ENCODE assay signal across 8 mouse cellular contexts in the genomic region with DNA sequence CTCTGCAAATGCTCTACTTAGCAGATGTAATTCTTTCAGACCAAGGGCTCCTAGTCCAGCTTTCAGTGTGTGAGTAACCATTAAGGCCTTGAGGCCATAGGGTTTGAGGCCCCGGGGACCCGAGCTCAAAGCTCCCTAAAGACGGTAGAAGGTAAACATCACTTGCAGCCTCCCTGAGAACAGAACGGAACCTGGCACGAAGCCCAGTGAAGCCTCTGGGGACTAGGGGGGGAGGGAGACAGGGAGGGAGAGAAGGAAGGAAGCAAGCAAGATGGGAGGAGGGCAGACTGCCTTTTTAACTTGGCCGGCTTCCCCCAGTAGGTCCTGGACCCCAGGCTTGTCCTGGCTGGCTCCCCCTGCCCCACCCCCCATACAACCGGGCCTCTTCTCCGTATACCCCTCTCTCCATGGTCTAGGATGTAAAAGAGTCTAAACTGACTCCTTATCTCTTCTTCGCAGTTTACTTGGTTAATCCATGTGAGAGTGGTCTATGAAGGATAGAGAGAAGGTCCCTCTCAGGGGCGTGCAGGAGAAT. TPM values are rescaled to one million over a fixed set of nuclear protein-coding genes. Genes with fewer than 3 reads are reported as not detected.
A peak's percentile ranks its signal among the peaks of the same experiment; 100 is the strongest.
DNase-seq lines count a peak whose midpoint lies in the region; ATAC-seq lines count a peak whose summit lies in the region.

No protein-coding gene starts in this region.

- no peaks in the 10 kb centered on the region for H3K9me3 ChIP-seq in embryonic facial prominence, embryonic 15.5 days (replicated peaks)
- no peaks in the 10 kb centered on the region for H3K9me3 ChIP-seq in kidney, embryonic 14.5 days (ENCODE audit: control insufficient read depth, low read length)
- H3K9me3 ChIP-seq in liver, embryonic 12.5 days (replicated peaks) = no peaks in the 10 kb centered on the region
- H3K9me3 ChIP-seq in neural tube, embryonic 11.5 days (ENCODE audit: control insufficient read depth, low read length) = no peaks in the 10 kb centered on the region
- no peaks in the 10 kb centered on the region for H3K9me3 ChIP-seq in stomach, embryonic 16.5 days (replicated peaks; ENCODE audit: control insufficient read depth, low read length)

- peak; percentile 22 for ATAC-seq in embryonic facial prominence, embryonic 15.5 days (ENCODE audit: insufficient number of reproducible peaks, low FRiP score, low TSS enrichment, low read depth)
- ATAC-seq in kidney, embryonic 14.5 days (ENCODE audit: low FRiP score, low TSS enrichment) = peak; percentile 39
- peak; percentile 38 for ATAC-seq in liver, embryonic 12.5 days
- ATAC-seq in neural tube, embryonic 11.5 days (ENCODE audit: insufficient read depth, low FRiP score, low TSS enrichment) = peak; percentile 55; the same call in 1 of the 2 replicates
- peak; percentile 63 for ATAC-seq in stomach, embryonic 16.5 days (ENCODE audit: insufficient read depth, low FRiP score)

- H3K4me2 ChIP-seq in embryonic facial prominence, embryonic 15.5 days (replicated peaks) = peak overlapping the region; percentile 82
- H3K4me2 ChIP-seq in kidney, embryonic 14.5 days (replicated peaks; ENCODE audit: low read depth, low read length) = peak overlapping the region; percentile 67
- H3K4me2 ChIP-seq in liver, embryonic 12.5 days = peak overlapping the region; percentile 89
- peak overlapping the region; percentile 81 for H3K4me2 ChIP-seq in neural tube, embryonic 11.5 days (ENCODE audit: low read depth)
- peak overlapping the region; percentile 53 for H3K4me2 ChIP-seq in stomach, embryonic 16.5 days (ENCODE audit: low read depth, low read length)

- peak overlapping the region; percentile 59 for H3K4me3 ChIP-seq in embryonic facial prominence, embryonic 15.5 days (replicated peaks)
- peak overlapping the region; percentile 68 for H3K4me3 ChIP-seq in kidney, embryonic 14.5 days (ENCODE audit: low read length)
- peak overlapping the region; percentile 71 for H3K4me3 ChIP-seq in liver, embryonic 12.5 days
- peak overlapping the region; percentile 55 for H3K4me3 ChIP-seq in neural tube, embryonic 11.5 days (ENCODE audit: low read depth, low read length)
- peak overlapping the region; percentile 56 for H3K4me3 ChIP-seq in stomach, embryonic 16.5 days (replicated peaks; ENCODE audit: low read length)

- peak overlapping the region; percentile 69 for H3K9ac ChIP-seq in embryonic facial prominence, embryonic 15.5 days
- H3K9ac ChIP-seq in kidney, embryonic 14.5 days (ENCODE audit: low read depth, low read length) = peak overlapping the region; percentile 70
- peak overlapping the region; percentile 87 for H3K9ac ChIP-seq in liver, embryonic 12.5 days
- H3K9ac ChIP-seq in neural tube, embryonic 11.5 days (ENCODE audit: low read length) = peak overlapping the region; percentile 77
- peak overlapping the region; percentile 76 for H3K9ac ChIP-seq in stomach, embryonic 16.5 days (ENCODE audit: low read length)

- peak; percentile 91 for DNase-seq in 416B (ENCODE audit: low read depth)
- DNase-seq in adrenal gland, postnatal 10 days = peak; percentile 92
- DNase-seq in heart, adult 9 months (ENCODE audit: low spot score in 2 of 2) = peak; percentile 82 to 84
- DNase-seq in neural tube, embryonic 11.5 days (ENCODE audit: low spot score) = peak; percentile 75

- no peaks in the 10 kb centered on the region for H3K27me3 ChIP-seq in embryonic facial prominence, embryonic 15.5 days
- no peaks in the 10 kb centered on the region for H3K27me3 ChIP-seq in kidney, embryonic 14.5 days (ENCODE audit: control insufficient read depth, insufficient read depth, low read length)
- H3K27me3 ChIP-seq in liver, embryonic 12.5 days (replicated peaks) = 0 out of 2 replicates have a peak, but pooled peaks cover 4% of the 10 kb centered on the region
- H3K27me3 ChIP-seq in neural tube, embryonic 11.5 days (ENCODE audit: control insufficient read depth, insufficient read depth, low read length) = no peaks in the 10 kb centered on the region
- no peaks in the 10 kb centered on the region for H3K27me3 ChIP-seq in stomach, embryonic 16.5 days (ENCODE audit: control insufficient read depth, insufficient read depth, low read length)

- H3K36me3 ChIP-seq in embryonic facial prominence, embryonic 15.5 days = peaks cover 24% of the 10 kb centered on the region
- H3K36me3 ChIP-seq in kidney, embryonic 14.5 days (ENCODE audit: control insufficient read depth, insufficient read depth, low read length) = peaks cover 34% of the 10 kb centered on the region
- H3K36me3 ChIP-seq in liver, embryonic 12.5 days = peaks cover 37% of the 10 kb centered on the region
- no peaks in the 10 kb centered on the region for H3K36me3 ChIP-seq in neural tube, embryonic 11.5 days (ENCODE audit: control insufficient read depth, insufficient read depth, low read length)
- no peaks in the 10 kb centered on the region; the same call in 1 of the 2 replicates for H3K36me3 ChIP-seq in stomach, embryonic 16.5 days (ENCODE audit: control insufficient read depth, insufficient read depth, low read length)

- H3K4me1 ChIP-seq in embryonic facial prominence, embryonic 15.5 days = peaks cover 22% of the 10 kb centered on the region
- peaks cover 11% of the 10 kb centered on the region for H3K4me1 ChIP-seq in kidney, embryonic 14.5 days (ENCODE audit: control insufficient read depth, insufficient read depth, low read length)
- peaks cover 51% of the 10 kb centered on the region for H3K4me1 ChIP-seq in liver, embryonic 12.5 days
- 0 out of 2 replicates have a peak, but pooled peaks cover 6% of the 10 kb centered on the region for H3K4me1 ChIP-seq in neural tube, embryonic 11.5 days (ENCODE audit: control insufficient read depth, insufficient read depth, low read length)
- H3K4me1 ChIP-seq in stomach, embryonic 16.5 days (ENCODE audit: control insufficient read depth, insufficient read depth, low read length) = peaks cover 14% of the 10 kb centered on the region

- WGBS in embryonic facial prominence, embryonic 15.5 days = 4% methylated on average over 10 of the region's 10 CpGs
- 5% methylated on average over 10 of the region's 10 CpGs for WGBS in kidney, embryonic 14.5 days
- under 1% methylated on average over 10 of the region's 10 CpGs for WGBS in liver, embryonic 12.5 days (ENCODE audit: insufficient replicate concordance)
- WGBS in neural tube, embryonic 11.5 days = 9% methylated on average over 10 of the region's 10 CpGs
- WGBS in stomach, embryonic 16.5 days = 1% methylated on average over 10 of the region's 10 CpGs

- peak overlapping the region; percentile 90 for H3K27ac ChIP-seq in embryonic facial prominence, embryonic 15.5 days (replicated peaks)
- peak overlapping the region; percentile 86 for H3K27ac ChIP-seq in kidney, embryonic 14.5 days (ENCODE audit: low read depth, low read length)
- peak overlapping the region; percentile 87 for H3K27ac ChIP-seq in liver, embryonic 12.5 days
- H3K27ac ChIP-seq in neural tube, embryonic 11.5 days (ENCODE audit: low read depth, low read length) = no peak overlapping the region
- H3K27ac ChIP-seq in stomach, embryonic 16.5 days (ENCODE audit: low read length) = peak overlapping the region; percentile 91

RNA-seq across cellular contexts. Expression of a gene that starts 0.8 kb away (rescaled TPM):
- 10 to 100 TPM; 45.2 to 51.4 TPM for total RNA-seq in adrenal gland, postnatal 10 days (2021)
- 38.3 and 48.2 TPM in 2 replicates for polyA plus RNA-seq in embryonic facial prominence, embryonic 15.5 days (2015; fragmentation: Nextera tagmentation; extraction: Ambion mirVana)
- 25.0 and 37.1 TPM in 2 replicates for polyA plus RNA-seq in kidney, embryonic 14.5 days (2014; fragmentation: Nextera tagmentation; extraction: Ambion mirVana)
- polyA plus RNA-seq in liver, embryonic 12.5 days (2016; fragmentation: Nextera tagmentation; extraction: Ambion mirVana) = 35.5 and 37.4 TPM in 2 replicates
- polyA plus RNA-seq in neural tube, embryonic 11.5 days (2014; fragmentation: Nextera tagmentation; extraction: Ambion mirVana) = 14.5 and 14.7 TPM in 2 replicates
- polyA plus RNA-seq in stomach, embryonic 16.5 days (2015; fragmentation: Nextera tagmentation; extraction: Ambion mirVana) = 50.1 and 54.5 TPM in 2 replicates

RNA-seq across cellular contexts. Expression of a gene that starts 16.1 kb away (rescaled TPM):
- not detected for total RNA-seq in adrenal gland, postnatal 10 days (2021)
- not detected in 2 replicates for polyA plus RNA-seq in embryonic facial prominence, embryonic 15.5 days (2015; fragmentation: Nextera tagmentation; extraction: Ambion mirVana)
- not detected in 2 replicates for polyA plus RNA-seq in kidney, embryonic 14.5 days (2014; fragmentation: Nextera tagmentation; extraction: Ambion mirVana)
- not detected in 2 replicates for polyA plus RNA-seq in liver, embryonic 12.5 days (2016; fragmentation: Nextera tagmentation; extraction: Ambion mirVana)
- polyA plus RNA-seq in neural tube, embryonic 11.5 days (2014; fragmentation: Nextera tagmentation; extraction: Ambion mirVana) = not detected in 2 replicates
- not detected in 2 replicates for polyA plus RNA-seq in stomach, embryonic 16.5 days (2015; fragmentation: Nextera tagmentation; extraction: Ambion mirVana)

RNA-seq across cellular contexts. Expression of a gene that starts 19.0 kb away (rescaled TPM):
- 10 to 100 TPM; 85.2 to 89.5 TPM for total RNA-seq in adrenal gland, postnatal 10 days (2021)
- polyA plus RNA-seq in embryonic facial prominence, embryonic 15.5 days (2015; fragmentation: Nextera tagmentation; extraction: Ambion mirVana) = 59.3 and 61.7 TPM in 2 replicates
- 62.9 and 90.2 TPM in 2 replicates for polyA plus RNA-seq in kidney, embryonic 14.5 days (2014; fragmentation: Nextera tagmentation; extraction: Ambion mirVana)
- polyA plus RNA-seq in liver, embryonic 12.5 days (2016; fragmentation: Nextera tagmentation; extraction: Ambion mirVana) = 57.1 and 60.3 TPM in 2 replicates
- polyA plus RNA-seq in neural tube, embryonic 11.5 days (2014; fragmentation: Nextera tagmentation; extraction: Ambion mirVana) = 84.4 and 85.1 TPM in 2 replicates
- 76.7 and 77.6 TPM in 2 replicates for polyA plus RNA-seq in stomach, embryonic 16.5 days (2015; fragmentation: Nextera tagmentation; extraction: Ambion mirVana)

RNA-seq across cellular contexts. Expression of a gene that starts 19.4 kb away (rescaled TPM):
- under 1 TPM in 1 of 2 experiments, not detected in 1; 0.66 TPM for total RNA-seq in adrenal gland, postnatal 10 days (2021)
- polyA plus RNA-seq in embryonic facial prominence, embryonic 15.5 days (2015; fragmentation: Nextera tagmentation; extraction: Ambion mirVana) = 1.6 and 3.0 TPM in 2 replicates
- 0.66 and 1.5 TPM in 2 replicates for polyA plus RNA-seq in kidney, embryonic 14.5 days (2014; fragmentation: Nextera tagmentation; extraction: Ambion mirVana)
- 1.9 and 2.7 TPM in 2 replicates for polyA plus RNA-seq in liver, embryonic 12.5 days (2016; fragmentation: Nextera tagmentation; extraction: Ambion mirVana)
- polyA plus RNA-seq in neural tube, embryonic 11.5 days (2014; fragmentation: Nextera tagmentation; extraction: Ambion mirVana) = 0.80 TPM in 1 of 2 replicates, not detected in the other
- polyA plus RNA-seq in stomach, embryonic 16.5 days (2015; fragmentation: Nextera tagmentation; extraction: Ambion mirVana) = 0.89 and 1.2 TPM in 2 replicates

RNA-seq across cellular contexts. Expression of a gene that starts 30.6 kb away (rescaled TPM):
- total RNA-seq in adrenal gland, postnatal 10 days (2021) = under 1 TPM; 0.09 to 0.61 TPM
- polyA plus RNA-seq in embryonic facial prominence, embryonic 15.5 days (2015; fragmentation: Nextera tagmentation; extraction: Ambion mirVana) = 1.1 and 1.6 TPM in 2 replicates
- 0.18 TPM in 1 of 2 replicates, not detected in the other for polyA plus RNA-seq in kidney, embryonic 14.5 days (2014; fragmentation: Nextera tagmentation; extraction: Ambion mirVana)
- 0.13 TPM in 1 of 2 replicates, not detected in the other for polyA plus RNA-seq in liver, embryonic 12.5 days (2016; fragmentation: Nextera tagmentation; extraction: Ambion mirVana)
- 0.99 and 1.7 TPM in 2 replicates for polyA plus RNA-seq in neural tube, embryonic 11.5 days (2014; fragmentation: Nextera tagmentation; extraction: Ambion mirVana)
- polyA plus RNA-seq in stomach, embryonic 16.5 days (2015; fragmentation: Nextera tagmentation; extraction: Ambion mirVana) = 0.25 and 0.31 TPM in 2 replicates
